Mouse (Mus musculus) bone marrow macrophage, adult 2 months (primary cell): ENCODE measurements at regions not wholly inside any gene's neighbourhood (a gene's known extent, or its start where the extent isn't known, plus 50 kb on each side); places are given as distances from the start of the nearest gene placed in this dataset.

Experiments
- CTCF ChIP-seq: IDR thresholded peaks from 2 replicates; pipeline ENCODE4 v1.5.1; 2012; ENCODE audit warnings: low read depth, mild to moderate bottlenecking, low read length, moderate library complexity
- POLR2A ChIP-seq: IDR thresholded peaks from 2 replicates; pipeline ENCODE4 v1.6.1; 2012; ENCODE audit warnings: mild to moderate bottlenecking, low read depth, low read length, borderline replicate concordance

- TF ChIP-seq CTCF (no peak), POLR2A (no peak)
Observed at GRCm38 (mm10) chr11:117579121-117579520, 75.0 kb upstream of the Tnrc6c start.
